Mouse (Mus musculus) limb, embryonic 14.5 days (tissue): ENCODE measurements around the gene Spag6l. TPM values are rescaled to one million over a fixed set of nuclear protein-coding genes. Genes with fewer than 3 reads are reported as not detected.

Experiments
- ATAC-seq: fragments of 200-750 bp; cut with Nextera tagmentation; 2 replicates; pipeline ENCODE4 v1.8.0; 2017; ENCODE audit warnings: low read depth, moderate number of reproducible peaks, moderate TSS enrichment; ENCODE audit not compliant: low FRiP score
- DNase-seq: peaks from one replicate; pipeline ENCODE4 v3.0.0-alpha.2; 2015; ENCODE audit warnings: low spot score
- H3K27ac ChIP-seq: fragments of 300-500 bp; sonication (generic); replicated peaks from 2 replicates; pipeline ENCODE4 v1.5.1; 2014; ENCODE audit warnings: low read depth, mild to moderate bottlenecking, low read length, moderate library complexity, mixed read lengths
- H3K27me3 ChIP-seq: fragments of 300-500 bp; sonication (generic); 2 replicates; pipeline ENCODE4 v1.6.1; 2014; ENCODE audit warnings: low read length, mixed read lengths; ENCODE audit not compliant: control insufficient read depth, insufficient read depth
- H3K36me3 ChIP-seq: fragments of 300-500 bp; sonication (generic); 2 replicates; pipeline ENCODE4 v1.6.1; 2014; ENCODE audit warnings: mild to moderate bottlenecking, low read length, moderate library complexity, mixed read lengths; ENCODE audit not compliant: control insufficient read depth, insufficient read depth
- H3K4me1 ChIP-seq: fragments of 300-500 bp; sonication (generic); 2 replicates; pipeline ENCODE4 v1.6.1; 2014; ENCODE audit warnings: antibody characterized with exemption, low read length, mixed read lengths; ENCODE audit not compliant: control insufficient read depth, insufficient read depth
- H3K4me2 ChIP-seq: fragments of 300-500 bp; sonication (generic); replicated peaks from 2 replicates; pipeline ENCODE4 v1.6.1; 2014; ENCODE audit warnings: low read depth, mild to moderate bottlenecking, low read length, moderate library complexity; ENCODE audit not compliant: severe bottlenecking
- H3K4me3 ChIP-seq: fragments of 300-500 bp; sonication (generic); replicated peaks from 2 replicates; pipeline ENCODE4 v1.5.1; 2014; ENCODE audit warnings: low read length
- H3K9ac ChIP-seq: fragments of 300-500 bp; sonication (generic); 2 replicates; pipeline ENCODE4 v1.6.1; 2014; ENCODE audit warnings: mild to moderate bottlenecking, low read depth, low read length, moderate library complexity; ENCODE audit not compliant: severe bottlenecking
- H3K9me3 ChIP-seq: fragments of 300-500 bp; sonication (generic); 2 replicates; pipeline ENCODE4 v1.6.1; 2016; ENCODE audit warnings: low read length; ENCODE audit not compliant: control insufficient read depth
- POLR2A ChIP-seq: fragments of 200-500 bp; IDR thresholded peaks from 2 replicates; pipeline ENCODE4 v1.8.0; 2012; ENCODE audit warnings: inconsistent platforms, mild to moderate bottlenecking, moderate library complexity, borderline replicate concordance; ENCODE audit not compliant: insufficient read depth, insufficient read length; ENCODE audit errors: extremely low read depth
- WGBS: fragments of 180-500 bp; shearing (Covaris S2); extraction: QIAGEN DNeasy Blood & Tissue Kit; methylation state at CpG from one replicate; pipeline ENCODE4 v1.1.7; 2014; 5-methylcytosine and 5-hydroxymethylcytosine counted together
- polyA plus RNA-seq, 2 experiments: library from polyadenylated mRNA; depleted of rRNA in 1 of 2; stranded (reverse) in 1 of 2; unstranded in 1 of 2; fragments of >200 nt; fragmentation: Nextera tagmentation in 1 of 2; extraction: Ambion mirVana in 1 of 2; gene quantifications; 2 replicates each; pipeline versions ENCODE4 v1.2.1 to v1.2.3; 2012 to 2014

Spag6l gene
- polyA plus RNA-seq, 2 experiments = 0.09 to 0.19 TPM

DNA sequence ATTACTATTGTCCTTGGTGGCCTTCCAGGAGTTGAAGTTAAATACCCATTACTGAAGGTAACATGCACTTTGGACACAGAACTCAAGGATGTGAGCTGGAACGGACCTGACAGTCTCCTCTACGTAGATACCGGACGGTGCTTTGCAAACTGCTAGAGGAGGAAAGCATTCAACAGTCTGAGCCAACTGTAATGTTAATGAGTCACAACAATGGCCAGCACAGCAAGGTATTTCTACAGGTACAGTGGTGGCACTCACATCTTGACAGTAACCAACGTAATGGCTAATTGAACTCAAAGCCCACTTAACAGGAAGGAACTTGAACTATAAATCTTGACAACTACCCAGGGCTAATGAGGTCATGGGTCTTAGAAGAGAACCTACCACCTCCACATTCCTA lies 3.8 kb downstream of the Spag6l start:
- WGBS = 49% methylated on average over 5 of the region's 5 CpGs
- no peaks in the 10 kb centered on the region for H3K36me3 ChIP-seq
- no peak overlapping the region for H3K27ac ChIP-seq
- H3K9me3 ChIP-seq = no peaks in the 10 kb centered on the region
- no peak overlapping the region for H3K4me2 ChIP-seq
- no peak overlapping the region for H3K4me3 ChIP-seq
- H3K4me1 ChIP-seq = peaks cover 6% of the 10 kb centered on the region; the same call in 1 of the 2 replicates
- no peak for TF ChIP-seq POLR2A
- H3K27me3 ChIP-seq = no peaks in the 10 kb centered on the region
- no peak for ATAC-seq
- no peak overlapping the region for H3K9ac ChIP-seq
- DNase-seq = no peak

DNA sequence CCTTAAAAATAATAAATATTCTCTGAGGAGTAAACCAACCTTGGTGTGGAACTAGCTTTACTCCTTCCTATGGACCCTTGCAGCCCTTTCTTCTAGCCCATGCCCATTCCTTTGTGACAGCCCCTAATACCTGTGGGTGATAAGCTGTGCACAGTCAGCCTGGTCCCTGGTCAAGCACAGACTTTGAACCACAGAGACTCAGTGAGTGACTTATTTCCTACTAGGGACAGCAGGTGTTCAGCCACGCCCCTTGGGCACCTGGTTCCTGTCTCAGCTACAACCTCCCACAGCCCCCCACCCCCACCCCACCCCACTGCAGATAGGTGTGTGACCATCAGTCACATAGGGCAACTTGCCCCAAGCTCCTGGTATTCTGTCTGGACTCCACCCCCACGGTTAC lies 22.9 kb downstream of the Spag6l start:
- Histone ChIP-seq H3K9ac (no peak overlapping the region), H3K27ac (no peak overlapping the region), H3K27me3 (no peaks in the 10 kb centered on the region), H3K4me1 (no peaks in the 10 kb centered on the region), H3K9me3 (no peaks in the 10 kb centered on the region), H3K4me2 (no peak overlapping the region), H3K36me3 (no peaks in the 10 kb centered on the region), H3K4me3 (no peak overlapping the region)
- no peak for TF ChIP-seq POLR2A
- 73% methylated on average over 2 of the region's 2 CpGs for WGBS
- DNase-seq = no peak
- ATAC-seq = no peak

Other genes with a start within 250 kb of the Spag6l start
- gene Fgd4, start 228.9 kb downstream of the Spag6l start, polyA plus RNA-seq (2012; rRNA removed) = 2.7 and 2.8 TPM in 2 replicates
- 6.0 and 6.6 TPM in 2 replicates for gene Fgd4, start 228.9 kb downstream of the Spag6l start, polyA plus RNA-seq (2014; fragmentation: Nextera tagmentation; extraction: Ambion mirVana)
- not detected in 2 replicates for gene Olfr19, start 153.1 kb downstream of the Spag6l start, polyA plus RNA-seq (2012; rRNA removed)
- gene Olfr19, start 153.1 kb downstream of the Spag6l start, polyA plus RNA-seq (2014; fragmentation: Nextera tagmentation; extraction: Ambion mirVana) = not detected in 2 replicates
- 0.18 and 0.27 TPM in 2 replicates for gene Igll1, start 34.5 kb upstream of the Spag6l start, polyA plus RNA-seq (2012; rRNA removed)
- 0.45 and 0.47 TPM in 2 replicates for gene Igll1, start 34.5 kb upstream of the Spag6l start, polyA plus RNA-seq (2014; fragmentation: Nextera tagmentation; extraction: Ambion mirVana)
- 120 and 136 TPM in 2 replicates for gene Top3b, start 41.3 kb upstream of the Spag6l start, polyA plus RNA-seq (2012; rRNA removed)
- 71.5 and 86.8 TPM in 2 replicates for gene Top3b, start 41.3 kb upstream of the Spag6l start, polyA plus RNA-seq (2014; fragmentation: Nextera tagmentation; extraction: Ambion mirVana)
- 4.0 and 5.6 TPM in 2 replicates for gene Vpreb1, start 41.4 kb upstream of the Spag6l start, polyA plus RNA-seq (2012; rRNA removed)
- 3.4 and 3.8 TPM in 2 replicates for gene Vpreb1, start 41.4 kb upstream of the Spag6l start, polyA plus RNA-seq (2014; fragmentation: Nextera tagmentation; extraction: Ambion mirVana)
- 31.0 and 32.4 TPM in 2 replicates for gene Ppm1f, start 67.0 kb upstream of the Spag6l start, polyA plus RNA-seq (2012; rRNA removed)
- gene Ppm1f, start 67.0 kb upstream of the Spag6l start, polyA plus RNA-seq (2014; fragmentation: Nextera tagmentation; extraction: Ambion mirVana) = 22.0 and 24.2 TPM in 2 replicates
- 126 and 135 TPM in 2 replicates for gene Mapk1, start 153.9 kb upstream of the Spag6l start, polyA plus RNA-seq (2012; rRNA removed)
- 186 and 188 TPM in 2 replicates for gene Mapk1, start 153.9 kb upstream of the Spag6l start, polyA plus RNA-seq (2014; fragmentation: Nextera tagmentation; extraction: Ambion mirVana)
- 20.3 and 20.7 TPM in 2 replicates for gene Ypel1, start 240.2 kb upstream of the Spag6l start, polyA plus RNA-seq (2012; rRNA removed)
- gene Ypel1, start 240.2 kb upstream of the Spag6l start, polyA plus RNA-seq (2014; fragmentation: Nextera tagmentation; extraction: Ambion mirVana) = 36.9 and 42.9 TPM in 2 replicates